Mouse (Mus musculus) testis, postnatal 14 days (tissue): ENCODE measurements around the gene Cep295nl.
A peak's percentile ranks its signal among the peaks of the same experiment; 100 is the strongest.

Source experiments
- DNase-seq: peaks from one replicate; pipeline ENCODE4 v3.0.0; 2021; ENCODE audit warnings: low spot score

Gene Cep295nl

DNA sequence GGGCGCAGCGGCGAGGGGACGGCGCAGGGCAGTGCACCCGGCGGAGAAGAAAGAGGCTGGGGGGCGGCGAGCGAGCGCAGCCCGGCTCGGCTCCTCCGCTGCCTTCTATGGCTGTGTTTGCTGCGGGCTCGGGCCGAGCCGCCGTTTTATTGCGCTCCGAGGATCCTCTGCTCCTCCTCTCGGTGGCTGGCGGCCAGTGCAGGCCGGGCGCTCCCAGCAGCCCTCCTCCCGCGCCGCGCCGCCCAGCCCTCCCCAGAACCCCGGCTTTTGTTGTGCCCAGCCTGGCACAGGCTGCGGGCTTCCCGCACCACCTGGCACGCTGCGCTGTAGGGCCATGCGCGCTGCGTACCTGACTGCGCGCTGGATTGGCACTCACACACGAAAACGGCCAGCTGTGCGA, 12.9 kb upstream of the Cep295nl start:
- peak; percentile 79 for DNase-seq

DNA sequence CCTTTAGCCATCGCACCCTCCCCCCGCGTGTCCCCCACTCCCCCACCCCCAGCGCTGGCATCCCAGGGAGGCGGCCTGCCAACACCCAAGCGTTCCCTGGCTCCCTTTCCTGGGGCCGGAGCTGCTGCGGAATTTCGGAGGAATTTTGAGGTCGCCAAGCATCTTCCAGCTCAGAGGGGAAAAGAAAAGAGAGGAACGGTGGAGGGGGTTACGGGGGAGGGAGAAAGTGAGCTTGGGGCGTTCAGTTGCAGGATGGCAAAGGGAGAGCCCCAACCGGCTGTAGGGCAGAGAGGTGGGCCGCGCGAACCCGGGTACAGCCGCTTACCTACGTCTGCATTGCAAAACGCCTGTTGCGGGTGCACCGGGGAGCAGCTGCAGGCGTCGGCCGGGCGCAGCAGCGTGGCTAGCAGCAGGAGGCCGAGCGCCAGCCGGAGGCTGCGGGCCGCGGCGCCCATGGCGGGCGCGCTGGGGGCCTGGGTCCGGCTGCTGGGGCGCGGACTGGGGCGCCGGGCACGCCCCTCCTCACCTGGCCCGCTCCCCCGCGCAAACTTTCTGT, 12.4 kb upstream of the Cep295nl start:
- no peak for DNase-seq

DNA sequence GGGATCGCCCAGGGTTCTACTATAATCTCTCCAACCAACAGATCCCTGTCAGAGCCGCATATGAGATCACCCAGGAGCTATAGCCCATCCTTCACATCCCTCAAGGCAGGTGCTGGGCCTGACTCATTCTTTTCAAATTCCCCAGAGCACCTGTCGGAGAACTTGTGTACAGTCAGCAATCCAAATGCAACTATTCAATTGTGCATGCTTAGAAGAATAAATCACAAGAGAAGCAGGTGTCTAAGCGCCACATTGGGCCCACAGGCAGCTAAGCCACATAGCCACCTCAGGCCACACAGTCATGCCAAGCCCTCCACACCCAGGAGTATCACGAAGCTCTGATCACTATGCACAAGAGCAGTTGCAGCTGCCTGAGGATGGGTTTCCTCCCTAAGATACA, 7.2 kb upstream of the Cep295nl start:
- no peak for DNase-seq

DNA sequence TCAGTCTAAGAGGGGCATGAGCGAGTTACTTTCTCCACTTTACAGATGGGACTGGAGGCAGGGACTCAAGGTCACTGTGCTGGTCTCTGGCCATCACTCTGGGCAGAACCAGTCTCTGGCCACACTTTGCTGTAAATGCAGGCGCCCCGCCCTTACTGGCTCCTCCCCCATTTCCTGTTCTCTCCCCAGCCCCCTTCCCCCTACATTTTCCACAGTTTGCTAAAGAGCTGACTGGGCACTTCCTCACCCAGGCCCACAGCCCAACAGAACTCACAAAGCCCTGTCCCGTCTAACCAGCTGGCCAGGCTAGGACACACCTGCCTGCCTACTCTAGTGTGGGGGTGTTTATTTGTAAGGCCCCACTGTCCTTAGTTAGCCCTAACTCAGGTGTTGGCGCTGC, 6.6 kb upstream of the Cep295nl start:
- peak; percentile 43 for DNase-seq

DNA sequence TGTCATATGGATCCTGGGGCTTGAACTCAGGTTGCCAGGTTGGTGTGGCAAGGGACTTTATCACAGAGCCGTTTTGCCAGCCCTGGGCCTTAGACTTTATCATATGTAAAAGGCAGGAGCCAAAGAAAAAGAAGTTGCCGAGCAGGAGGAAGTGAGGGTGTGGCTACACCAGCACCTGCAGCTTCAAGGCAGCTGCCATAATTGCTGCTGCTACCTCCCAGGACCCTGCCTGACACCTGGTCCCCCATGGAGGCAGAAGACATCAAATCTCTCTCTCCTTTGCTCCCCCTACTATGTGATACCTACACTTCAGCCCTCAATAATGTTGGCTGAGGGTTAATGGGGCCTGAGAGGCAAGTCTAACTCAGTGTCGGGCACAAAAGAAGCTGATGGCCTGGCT, 6.1 kb upstream of the Cep295nl start:
- DNase-seq, result no peak

DNA sequence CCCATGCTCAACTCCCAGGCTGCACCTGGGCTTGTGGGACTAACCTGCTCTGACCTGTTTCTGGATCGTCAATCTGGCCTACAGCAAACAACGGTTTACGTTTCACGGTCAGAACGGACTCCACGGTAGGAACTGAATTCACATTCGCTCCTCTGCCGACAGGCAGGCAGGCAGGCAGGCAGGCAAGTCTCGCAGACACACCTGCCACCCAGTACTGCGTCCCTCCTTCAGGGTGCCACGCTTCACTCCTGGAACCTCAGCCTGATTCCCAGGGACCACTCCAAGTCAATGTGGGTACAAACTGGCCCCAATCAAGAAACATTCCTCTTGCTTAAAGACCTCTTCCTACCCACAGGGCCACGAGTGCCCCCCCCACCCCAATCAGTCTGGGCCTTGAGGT, 5.6 kb upstream of the Cep295nl start:
- no peak for DNase-seq

DNA sequence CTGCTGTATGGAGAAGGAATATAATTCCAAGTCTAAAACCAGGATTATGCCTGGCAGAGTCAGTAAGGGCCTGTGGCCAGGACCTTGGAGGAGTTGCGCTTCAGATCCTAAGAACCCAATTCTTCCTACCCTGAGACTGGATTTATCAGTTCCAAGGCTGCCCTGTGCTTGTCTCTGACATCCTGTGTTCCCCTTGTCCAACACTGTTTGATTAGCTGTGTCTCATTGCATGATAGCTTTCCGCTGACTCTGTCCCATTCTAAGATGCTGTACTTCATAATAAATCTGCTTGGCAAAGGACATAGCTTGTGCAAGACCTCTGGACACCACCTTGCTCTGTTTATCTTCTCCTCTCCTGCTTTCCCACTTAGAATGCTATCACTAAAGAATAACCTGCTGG, 5.1 kb upstream of the Cep295nl start:
- DNase-seq, result no peak

DNA sequence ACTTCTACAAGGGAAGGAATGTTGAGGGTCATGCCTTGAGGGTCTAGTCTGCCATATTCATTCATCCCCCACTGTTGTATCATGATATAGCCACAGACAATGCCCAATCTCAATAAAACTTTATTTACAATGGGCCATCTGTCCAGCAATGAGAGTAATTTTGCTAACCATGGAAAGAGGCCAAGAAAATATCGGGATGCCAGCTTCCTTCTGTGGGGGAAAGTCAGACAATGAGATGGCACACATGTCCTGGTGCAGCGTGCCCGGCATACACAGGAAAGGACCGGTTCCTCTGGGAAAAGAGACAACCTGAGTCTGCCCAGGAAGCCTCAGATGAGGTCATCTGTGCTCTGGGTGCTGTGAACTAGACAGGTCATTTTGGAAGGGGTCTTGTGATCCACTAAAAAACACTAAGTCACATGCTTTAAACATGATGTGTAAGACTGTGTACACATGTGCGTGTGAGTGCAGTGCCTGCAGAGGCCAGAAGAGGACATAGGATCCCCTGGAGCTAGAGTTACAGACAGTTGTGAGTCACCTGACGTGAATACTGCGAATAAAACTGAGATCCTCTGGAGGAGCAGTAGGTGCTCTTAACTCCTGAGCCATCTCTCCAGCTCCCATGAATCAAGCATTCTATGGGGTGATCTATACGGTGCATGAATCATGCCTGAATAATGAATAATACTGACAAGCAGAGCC, 4.2 kb upstream of the Cep295nl start:
- no peak for DNase-seq

DNA sequence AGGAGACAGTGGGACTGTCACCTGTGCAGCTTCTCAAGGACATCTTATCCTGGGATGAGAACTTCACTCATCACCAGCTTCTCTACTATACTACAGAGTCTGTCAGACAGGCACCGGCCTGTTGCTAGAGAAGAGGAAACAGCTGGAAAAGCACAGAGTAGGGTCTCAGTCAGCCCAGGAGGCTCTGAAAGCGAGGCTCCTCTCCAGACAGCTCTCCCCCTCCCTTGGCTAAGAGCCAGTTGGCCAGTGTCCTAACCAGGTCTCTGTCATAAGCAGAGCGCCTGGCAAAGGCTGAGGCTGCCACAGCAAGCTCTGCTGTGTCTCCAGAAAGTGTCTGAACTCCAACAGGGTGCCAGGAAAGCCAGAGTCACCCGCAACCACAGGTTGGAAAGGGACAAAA, 3.4 kb upstream of the Cep295nl start:
- no peak for DNase-seq

DNA sequence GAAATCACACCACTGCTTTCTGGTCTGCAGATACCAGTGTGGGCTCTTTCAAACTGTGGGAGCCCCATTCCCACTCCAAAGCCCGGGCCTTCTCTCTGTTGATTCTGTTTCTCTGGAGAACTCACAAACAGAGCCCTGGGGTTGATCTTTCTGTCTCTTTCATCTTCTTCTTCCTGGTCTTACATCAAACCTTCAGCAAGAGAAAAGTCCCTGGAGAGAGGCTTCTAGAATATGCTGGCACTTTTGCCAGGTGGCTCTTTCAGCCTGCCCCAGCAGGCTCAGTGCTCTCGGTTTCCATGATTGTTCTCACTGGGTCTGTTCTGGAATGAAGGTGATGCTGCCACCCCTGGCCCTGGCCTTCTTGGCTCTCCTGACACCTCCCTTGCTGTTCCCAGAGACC, 1.3 kb upstream of the Cep295nl start:
- no peak for DNase-seq

DNA sequence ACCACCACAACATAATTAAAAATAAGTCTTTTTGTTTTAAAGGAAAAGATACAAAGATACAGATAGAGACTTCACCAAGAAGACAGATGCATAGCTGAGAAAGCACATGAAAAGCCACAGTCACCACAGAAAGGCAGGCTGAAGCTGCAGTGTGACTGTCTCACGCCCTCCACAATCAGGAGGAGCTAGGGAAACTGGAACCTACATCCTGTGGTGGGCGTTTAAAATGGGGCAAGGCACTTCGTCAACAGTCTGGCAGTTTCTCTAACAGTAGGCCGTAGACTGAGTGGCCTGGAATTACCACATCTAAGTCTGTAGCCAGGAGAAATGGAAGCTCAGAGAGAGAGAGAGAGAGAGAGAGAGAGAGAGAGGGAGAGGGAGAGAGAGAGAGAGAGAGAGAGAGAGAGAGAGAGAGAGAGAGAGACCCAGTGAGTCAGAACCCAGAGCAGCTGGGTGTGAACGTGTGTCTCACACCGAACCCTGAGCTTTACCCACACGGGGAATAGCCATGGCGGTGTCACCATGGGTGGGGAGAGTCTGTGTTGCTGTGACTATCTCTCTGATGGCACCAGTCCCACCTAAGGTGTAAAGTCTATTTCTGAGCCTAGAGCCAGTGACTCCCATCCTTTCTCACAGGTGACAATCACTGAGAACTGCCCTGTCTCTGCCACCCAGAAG, 4.7 kb downstream of the Cep295nl start:
- no peak for DNase-seq

DNA sequence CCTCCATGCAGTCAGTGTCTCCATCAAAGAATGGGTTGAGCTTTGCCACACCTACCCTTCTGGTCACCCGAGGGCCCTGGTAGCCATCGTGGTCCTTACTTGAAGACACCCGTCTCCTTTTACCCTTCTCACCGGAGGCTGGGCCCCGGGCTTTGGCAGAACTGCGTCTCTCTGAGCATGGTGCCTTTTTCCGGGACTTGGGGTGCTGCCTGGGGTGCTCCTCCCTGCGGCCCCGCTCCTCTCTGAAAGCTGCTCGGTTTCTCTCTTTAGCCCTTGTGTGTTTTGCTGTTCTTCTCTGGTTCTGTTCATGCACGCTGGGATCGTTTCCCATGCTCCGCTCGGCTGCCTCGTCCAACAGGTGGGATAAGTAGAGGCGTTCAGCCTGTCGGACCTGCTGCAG, 8.9 kb downstream of the Cep295nl start:
- DNase-seq, result no peak

DNA sequence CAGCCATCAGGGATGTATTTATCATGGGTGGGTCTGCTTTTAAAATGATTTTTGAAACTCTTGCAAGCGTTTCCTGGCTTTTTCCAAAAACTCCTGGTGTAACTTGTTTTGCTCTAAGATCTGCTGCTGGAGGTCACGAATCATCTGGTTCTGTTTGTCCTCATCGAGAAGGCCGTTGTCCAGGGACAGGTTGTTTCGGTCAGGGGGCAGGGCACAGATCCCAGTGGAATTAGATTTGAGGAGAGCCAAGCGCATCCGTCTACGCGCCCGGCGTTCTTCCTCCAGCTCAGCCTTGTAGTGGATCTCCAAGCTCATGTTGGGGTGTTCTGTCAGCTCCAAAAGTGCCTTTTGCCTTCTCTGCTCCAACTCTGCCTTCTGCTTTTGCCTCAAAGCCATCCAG, 9.9 kb downstream of the Cep295nl start:
- DNase-seq, result peak; percentile 69

DNA sequence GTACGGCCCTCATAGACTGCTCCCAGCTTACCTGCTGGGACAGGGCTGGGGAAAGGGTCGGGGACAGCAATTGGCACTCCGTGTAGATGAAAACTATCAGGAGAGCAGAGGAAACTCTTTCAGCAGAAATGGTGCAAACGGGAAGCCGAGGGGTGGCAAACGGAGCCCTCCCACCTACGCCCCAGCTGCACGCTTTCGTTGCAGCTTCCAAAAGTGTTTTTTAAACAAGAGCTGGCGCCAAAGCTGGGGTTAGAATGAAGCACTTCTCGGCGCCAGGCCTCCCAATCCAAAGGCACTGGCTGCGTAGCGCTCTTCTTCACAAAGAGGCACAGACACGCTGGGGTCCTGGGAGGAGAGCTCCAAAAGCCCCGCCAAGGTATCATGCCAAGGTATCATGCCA, 11.5 kb downstream of the Cep295nl start:
- no peak for DNase-seq

DNA sequence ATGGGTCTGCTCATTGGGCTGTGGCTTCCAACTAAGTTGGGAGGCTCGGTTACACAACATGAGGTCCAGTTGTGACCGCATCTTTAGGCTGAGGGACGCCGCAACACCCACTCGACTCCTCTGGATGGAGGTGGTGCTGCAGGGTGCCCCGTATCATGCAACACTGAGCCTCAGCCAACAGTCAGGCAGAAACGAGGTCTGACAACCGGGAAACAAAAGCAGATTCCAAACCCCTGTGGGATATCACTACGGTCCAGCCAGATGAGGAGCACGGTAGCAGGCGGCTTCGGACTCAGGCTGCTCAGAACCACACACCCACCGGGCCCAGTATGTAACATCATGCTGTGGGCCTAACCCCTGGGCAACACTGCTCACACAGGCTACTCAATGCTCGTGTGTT, 11.9 kb downstream of the Cep295nl start:
- DNase-seq, result no peak

DNA sequence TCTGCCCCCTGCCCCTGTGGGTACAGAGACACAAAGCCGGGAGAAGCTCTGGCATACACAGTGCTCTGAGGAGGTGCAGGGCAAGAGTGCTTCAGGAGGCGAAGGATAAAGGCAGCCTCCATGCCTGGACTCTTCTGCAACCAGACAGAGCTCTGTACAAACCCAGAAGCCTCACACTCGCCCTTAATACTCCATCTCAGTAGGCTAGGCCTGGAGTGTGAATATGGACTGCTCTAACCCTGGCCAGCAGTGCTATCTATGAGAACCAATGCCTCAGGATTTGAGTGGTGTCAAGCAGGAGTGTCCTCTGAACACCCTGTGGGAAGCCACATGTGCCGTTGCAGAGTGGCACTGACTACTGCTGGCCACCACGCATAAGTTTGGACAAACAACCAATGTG, 13.4 kb downstream of the Cep295nl start:
- no peak for DNase-seq

DNA sequence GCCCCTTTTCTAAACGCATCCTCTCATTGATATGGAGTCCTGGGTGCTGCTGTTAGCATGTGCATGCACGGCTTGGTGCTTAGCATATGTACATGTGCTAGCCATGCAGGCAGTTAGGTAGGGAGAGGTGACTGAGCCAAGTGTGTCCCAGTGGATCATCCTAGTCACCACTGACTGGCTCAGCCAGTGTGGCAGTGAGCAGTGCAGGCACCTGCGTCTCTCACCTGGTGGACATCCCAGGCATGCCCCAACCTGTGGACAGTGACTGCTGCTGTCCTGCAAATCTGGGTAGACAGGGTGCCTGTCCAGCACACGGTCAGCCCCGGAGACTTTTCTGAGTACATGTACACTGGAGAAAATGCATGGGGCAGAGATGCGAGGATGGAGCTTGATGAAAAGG, 13.8 kb downstream of the Cep295nl start:
- no peak for DNase-seq

DNA sequence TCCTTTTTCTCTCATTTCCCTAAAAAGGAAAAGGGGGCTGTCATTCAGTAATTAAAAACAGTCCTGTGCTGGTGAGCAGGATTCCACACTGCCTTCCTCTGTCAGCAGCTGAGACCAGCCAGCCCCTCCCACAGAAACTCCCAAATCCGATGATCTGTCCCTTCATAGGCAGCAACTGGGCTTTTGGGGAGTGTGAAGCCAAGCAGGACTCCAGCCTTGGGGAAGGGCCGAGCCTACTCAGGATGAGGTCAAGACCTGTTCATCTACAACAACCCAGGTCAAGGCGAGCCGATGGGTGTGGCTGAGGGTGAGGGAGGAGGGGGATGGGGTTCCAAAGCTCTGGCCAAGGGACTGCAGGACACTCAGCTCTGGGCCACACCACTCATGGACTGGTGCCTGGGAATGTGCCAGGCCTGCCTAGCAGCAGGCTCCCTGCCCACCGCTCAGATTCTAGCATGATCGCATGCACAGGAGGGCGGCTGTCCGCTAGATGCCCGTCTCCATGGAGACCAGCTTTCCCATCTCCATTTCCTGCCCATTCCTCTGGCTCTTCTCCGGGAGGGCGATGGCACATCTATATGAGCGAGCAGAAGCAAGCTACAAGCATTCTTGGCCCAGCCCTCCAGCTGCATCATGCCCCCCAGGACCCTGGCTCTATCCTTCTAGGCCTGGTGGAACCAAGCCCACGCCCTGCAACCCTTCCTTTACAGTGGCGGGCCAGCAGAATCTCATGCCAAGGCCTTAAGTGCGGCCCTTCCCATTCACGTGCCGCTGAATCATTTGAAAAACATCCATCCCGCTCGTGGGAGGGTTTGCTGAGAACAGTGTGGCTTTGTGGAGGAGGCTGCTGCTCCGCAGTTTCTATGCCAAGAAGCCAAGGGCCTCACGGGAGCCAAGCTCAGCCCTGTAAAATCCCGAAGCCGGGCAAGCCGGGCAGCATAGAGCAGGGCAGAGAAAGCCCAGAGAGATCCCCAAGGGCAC, 15.0 kb downstream of the Cep295nl start:
- DNase-seq, result peak; percentile 85

DNA sequence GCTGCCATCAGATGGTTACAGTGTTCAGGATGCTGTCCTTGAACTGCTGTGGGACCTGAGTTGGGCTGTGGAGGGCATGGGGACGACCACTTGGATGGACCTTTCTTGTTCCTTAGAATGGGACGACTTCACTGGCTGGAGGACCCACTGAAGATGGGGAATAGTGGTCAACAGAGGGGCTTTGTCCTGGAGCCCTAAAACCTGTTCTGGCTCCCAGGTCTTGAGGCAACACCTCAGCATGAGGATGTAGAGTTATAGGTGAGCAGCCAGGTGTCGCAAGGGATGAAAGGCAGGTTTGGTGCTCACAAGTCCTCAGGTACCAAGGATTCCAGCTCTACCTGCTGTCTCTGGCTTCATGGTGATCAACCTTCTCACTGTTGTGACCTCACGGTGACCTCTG, 15.8 kb downstream of the Cep295nl start:
- no peak for DNase-seq

DNA sequence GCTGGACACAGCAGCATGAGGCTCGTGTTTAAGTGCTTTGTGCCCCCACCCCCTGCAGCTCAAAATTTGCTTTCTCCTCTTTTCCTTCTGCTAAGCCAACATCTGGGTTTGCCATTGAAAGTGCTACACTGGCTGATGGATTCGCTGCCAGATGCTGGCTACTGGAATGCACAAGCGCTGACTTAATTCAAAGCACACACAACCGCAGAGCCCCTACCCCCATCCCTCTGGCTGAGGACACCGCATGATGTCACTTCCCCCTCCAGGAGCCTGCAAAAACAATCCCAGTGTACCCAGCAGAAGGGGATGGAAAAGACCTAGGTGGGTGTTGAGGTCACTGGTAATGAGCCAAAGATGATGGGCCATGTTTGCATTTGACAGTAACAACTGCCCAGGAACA, 17.8 kb downstream of the Cep295nl start:
- DNase-seq, result no peak

DNA sequence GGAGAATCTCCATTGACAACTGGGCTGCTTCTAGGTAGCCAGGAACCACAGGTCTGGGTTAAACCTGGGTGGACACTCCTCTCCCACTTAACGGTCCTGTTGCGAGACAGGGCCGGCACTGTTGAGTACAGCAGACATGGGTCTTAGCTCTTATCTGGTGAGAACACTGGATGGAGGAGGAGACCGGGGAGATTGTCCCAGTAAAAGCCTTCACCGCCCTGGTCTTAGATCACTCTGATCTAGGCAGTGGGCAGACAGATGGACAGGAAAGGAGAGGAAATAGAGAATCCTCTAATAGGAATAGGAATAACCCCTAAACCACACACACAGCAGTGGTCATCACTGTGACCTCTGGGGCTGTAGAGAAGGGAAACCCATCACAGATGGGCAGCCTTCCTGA, 18.3 kb downstream of the Cep295nl start:
- no peak for DNase-seq

DNA sequence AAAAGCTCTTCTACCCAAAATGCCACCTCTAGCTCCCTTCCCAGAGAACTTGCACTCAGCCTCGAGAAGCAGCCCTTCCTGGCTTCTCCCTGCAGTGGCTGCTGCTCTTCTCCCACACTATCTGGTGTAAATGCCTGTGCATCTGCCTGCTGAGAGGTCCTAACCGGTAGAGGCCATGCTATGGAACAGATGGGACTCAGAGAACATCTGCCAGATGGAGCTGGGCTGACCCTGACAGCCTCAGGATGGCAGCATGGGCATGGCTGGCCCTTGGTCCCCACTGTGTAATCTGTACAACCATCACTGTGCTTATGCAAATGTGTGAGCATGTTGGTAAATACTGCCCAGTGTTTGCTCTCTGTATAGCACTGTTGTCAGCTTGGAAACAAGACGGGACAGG, 19.7 kb downstream of the Cep295nl start:
- no peak for DNase-seq

DNA sequence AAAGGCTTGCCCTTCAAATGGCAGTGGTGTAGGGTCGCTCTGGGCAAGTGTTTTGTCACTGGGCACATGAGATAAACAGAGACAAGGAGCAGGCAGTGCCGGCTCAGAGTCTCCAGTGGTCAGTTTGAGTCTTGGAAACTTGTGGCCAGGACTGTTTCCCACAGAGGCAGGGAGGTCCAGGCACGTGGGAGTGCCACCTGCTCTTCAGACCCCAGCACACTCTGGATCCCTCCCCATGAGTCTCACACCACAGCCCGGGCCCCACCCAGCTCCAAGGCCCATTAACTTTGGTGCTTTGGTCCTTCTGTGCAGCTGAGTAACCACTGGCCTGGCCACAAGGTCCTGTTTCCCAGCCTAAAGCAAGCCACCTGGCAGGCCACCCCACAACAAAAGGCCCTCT, 20.3 kb downstream of the Cep295nl start:
- DNase-seq, result no peak
